Mouse (Mus musculus) lung, postnatal 0 days (tissue): ENCODE measurements at regions not wholly inside any gene's neighbourhood (a gene's known extent, or its start where the extent isn't known, plus 50 kb on each side); places are given as distances from the start of the nearest gene placed in this dataset.

ENCODE experiments used
- CTCF ChIP-seq: IDR thresholded peaks from 2 replicates; pipeline ENCODE4 v1.5.1; 2016; ENCODE audit warnings: antibody characterized with exemption, mild to moderate bottlenecking
- EP300 ChIP-seq: IDR thresholded peaks from 2 replicates; pipeline ENCODE4 v1.6.1; 2016; ENCODE audit warnings: antibody characterized with exemption, mild to moderate bottlenecking, control low read depth

GRCm38 (mm10) chr13:57083751-57084150, 188.0 kb upstream of the Trpc7 start:
- TF ChIP-seq CTCF (no peak), EP300 (no peak)
